Mouse (Mus musculus): ENCODE results near the gene Ptprq. TPM values are rescaled to one million over a fixed set of nuclear protein-coding genes. Genes with fewer than 3 reads are reported as not detected.
A peak's percentile ranks its signal among the peaks of the same experiment; 100 is the strongest.

Gene Ptprq
- polyA plus RNA-seq, 1 experiment from 2014 or later: 0.08 TPM

DNA sequence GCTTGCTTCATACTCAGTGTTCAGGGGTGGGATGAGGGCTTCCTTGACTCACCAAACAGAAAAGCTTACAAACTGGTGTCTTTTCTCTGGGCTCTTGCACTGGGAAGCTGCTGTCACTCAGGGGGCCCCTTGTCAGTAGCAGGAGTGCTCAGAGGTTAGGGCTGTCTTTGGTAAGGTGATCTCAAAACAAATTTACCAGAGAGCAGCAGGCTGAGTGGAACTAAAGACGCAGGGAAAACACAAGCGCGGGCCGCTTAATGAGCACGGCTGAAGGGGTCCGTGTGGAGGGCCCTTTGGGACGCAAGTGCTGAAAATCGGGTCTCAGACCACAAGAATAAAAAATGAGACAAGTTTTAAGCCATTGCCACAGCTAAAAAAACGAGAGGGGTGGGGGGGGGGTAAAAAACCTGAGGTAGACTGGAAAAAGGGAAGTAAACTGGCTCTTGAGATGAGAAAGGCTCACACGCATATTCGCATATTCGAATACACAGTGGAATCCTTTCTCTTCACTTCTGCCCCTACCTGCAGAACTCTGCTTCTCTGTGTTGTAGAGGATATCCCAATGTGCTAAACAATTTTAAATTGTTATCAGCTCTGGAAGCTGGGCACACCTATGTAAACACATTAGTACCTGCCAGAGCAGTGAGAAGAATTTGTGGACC, 231.1 kb downstream of the Ptprq start:
- Histone ChIP-seq H3K36me3 (ENCODE audit: control insufficient read depth, insufficient read depth, low read length) (no peaks in the 10 kb centered on the region), H3K27ac (ENCODE audit: low read length) (no peak overlapping the region), H3K9ac (ENCODE audit: low read length) (no peak overlapping the region), H3K4me1 (ENCODE audit: control insufficient read depth, insufficient read depth, low read length) (no peaks in the 10 kb centered on the region), H3K27me3 (ENCODE audit: control insufficient read depth, insufficient read depth, low read length) (no peaks in the 10 kb centered on the region), H3K4me3 (replicated peaks; ENCODE audit: low read length) (no peak overlapping the region), H3K9me3 (replicated peaks; ENCODE audit: control insufficient read depth, low read length) (no peaks in the 10 kb centered on the region), H3K4me2 (ENCODE audit: low read depth, low read length) (no peak overlapping the region)
- no peak for ATAC-seq (ENCODE audit: insufficient read depth, low FRiP score)
- WGBS: 40% methylated on average over 12 of the region's 12 CpGs

DNA sequence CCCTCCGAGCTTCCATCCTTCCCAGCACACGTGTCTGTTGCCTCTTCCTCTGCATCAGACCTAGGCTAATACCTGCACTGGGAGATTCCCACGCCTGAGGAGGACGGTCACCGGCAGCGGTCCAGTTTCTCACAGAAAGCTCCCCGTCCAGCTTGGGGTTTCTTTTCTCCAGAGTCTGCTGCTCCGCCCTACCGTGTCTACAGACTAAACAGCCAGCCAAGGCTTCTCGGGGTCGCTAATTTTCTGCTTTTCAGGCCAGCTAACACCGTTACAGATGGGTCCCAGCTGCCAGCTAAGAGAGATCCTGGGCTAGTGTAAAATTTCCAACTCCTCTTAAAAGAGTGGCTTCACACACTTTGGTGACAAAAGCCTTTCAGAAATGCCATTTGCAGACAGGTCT, 233.1 kb downstream of the Ptprq start:
- H3K9me3 ChIP-seq (replicated peaks; ENCODE audit: control insufficient read depth, low read length): no peaks in the 10 kb centered on the region
- H3K4me2 ChIP-seq (ENCODE audit: low read depth, low read length): peak overlapping the region; percentile 2; the same call in 1 of the 2 replicates
- no peaks in the 10 kb centered on the region for H3K36me3 ChIP-seq (ENCODE audit: control insufficient read depth, insufficient read depth, low read length)
- WGBS: 35% methylated on average over 12 of the region's 12 CpGs
- H3K27me3 ChIP-seq (ENCODE audit: control insufficient read depth, insufficient read depth, low read length): no peaks in the 10 kb centered on the region
- H3K4me1 ChIP-seq (ENCODE audit: control insufficient read depth, insufficient read depth, low read length): no peaks in the 10 kb centered on the region
- ATAC-seq (ENCODE audit: insufficient read depth, low FRiP score): peak; percentile 21; the same call in 1 of the 2 replicates
- H3K4me3 ChIP-seq (replicated peaks; ENCODE audit: low read length): no peak overlapping the region
- H3K9ac ChIP-seq (ENCODE audit: low read length): no peak overlapping the region
- H3K27ac ChIP-seq (ENCODE audit: low read length): no peak overlapping the region

DNA sequence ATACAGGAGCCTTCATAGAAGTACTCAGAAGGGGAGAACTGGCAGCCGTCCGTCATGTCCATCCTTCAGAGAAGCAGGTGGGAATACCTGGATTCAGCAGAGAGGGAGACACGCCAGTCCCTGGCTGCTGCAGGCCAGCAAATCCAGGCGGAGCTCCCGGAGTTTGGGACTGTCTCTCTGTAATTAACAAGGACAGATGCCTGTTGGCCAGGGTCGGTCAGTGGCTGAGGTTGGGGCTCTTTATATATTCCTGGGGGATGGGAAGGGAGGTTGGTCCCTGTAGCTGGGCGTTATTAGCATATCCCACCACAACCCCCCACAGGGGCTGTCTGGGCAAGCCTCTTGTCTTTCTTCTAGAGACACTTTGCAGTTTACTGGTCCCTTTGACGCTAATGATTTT, 234.0 kb downstream of the Ptprq start, which contains the start of gene Myf5:
Myf5 (minus strand) TSS at position 265 of the 400 bp plus-strand sequence.
- Histone ChIP-seq H3K4me1 (ENCODE audit: control insufficient read depth, insufficient read depth, low read length) (no peaks in the 10 kb centered on the region), H3K4me2 (ENCODE audit: low read depth, low read length) (peak within 1 kb of the TSS; percentile 2; the same call in 1 of the 2 replicates), H3K27ac (ENCODE audit: low read length) (no peak within 1 kb of the TSS)

DNA sequence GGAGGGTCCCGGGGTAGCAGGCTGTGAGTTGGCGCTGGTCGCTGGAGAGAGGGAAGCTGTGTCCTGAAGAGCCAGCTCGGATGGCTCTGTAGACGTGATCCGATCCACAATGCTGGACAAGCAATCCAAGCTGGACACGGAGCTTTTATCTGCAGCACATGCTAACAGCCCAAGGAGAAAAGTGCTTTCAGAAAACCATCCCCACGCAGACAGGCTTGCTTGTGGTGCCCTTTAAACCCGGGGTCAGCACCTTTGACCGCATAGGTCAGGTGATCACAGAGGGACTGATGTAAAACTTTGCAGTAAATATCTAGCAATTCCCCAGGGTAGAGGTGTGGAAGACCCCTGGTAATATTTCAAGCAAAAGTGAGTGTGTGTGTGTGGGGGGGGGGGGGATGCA, 235.8 kb downstream of the Ptprq start:
- no peak overlapping the region for H3K4me3 ChIP-seq (replicated peaks; ENCODE audit: low read length)
- no peaks in the 10 kb centered on the region for H3K4me1 ChIP-seq (ENCODE audit: control insufficient read depth, insufficient read depth, low read length)
- no peaks in the 10 kb centered on the region for H3K27me3 ChIP-seq (ENCODE audit: control insufficient read depth, insufficient read depth, low read length)
- H3K4me2 ChIP-seq (ENCODE audit: low read depth, low read length): 0 out of 2 replicates have a peak overlapping the region, but pooled peaks have one; percentile 31
- no peaks in the 10 kb centered on the region for H3K9me3 ChIP-seq (replicated peaks; ENCODE audit: control insufficient read depth, low read length)
- 59% methylated on average over 10 of the region's 10 CpGs for WGBS
- no peaks in the 10 kb centered on the region for H3K36me3 ChIP-seq (ENCODE audit: control insufficient read depth, insufficient read depth, low read length)
- no peak overlapping the region for H3K27ac ChIP-seq (ENCODE audit: low read length)
- ATAC-seq (ENCODE audit: insufficient read depth, low FRiP score): no peak
- H3K9ac ChIP-seq (ENCODE audit: low read length): no peak overlapping the region

More for the DNA sequence above, 234.0 kb downstream of the Ptprq start, which contains the start of gene Myf5:
- ATAC-seq (ENCODE audit: insufficient read depth, low FRiP score): no peak
- no peak within 1 kb of the TSS for H3K9ac ChIP-seq (ENCODE audit: low read length)
- no peaks in the 10 kb centered on the region for H3K9me3 ChIP-seq (replicated peaks; ENCODE audit: control insufficient read depth, low read length)
- H3K36me3 ChIP-seq (ENCODE audit: control insufficient read depth, insufficient read depth, low read length): no peaks in the 10 kb centered on the region
- no peaks in the 10 kb centered on the region for H3K27me3 ChIP-seq (ENCODE audit: control insufficient read depth, insufficient read depth, low read length)
- 69% methylated on average over 8 of the region's 8 CpGs for WGBS
- no peak within 1 kb of the TSS for H3K4me3 ChIP-seq (replicated peaks; ENCODE audit: low read length)

DNA sequence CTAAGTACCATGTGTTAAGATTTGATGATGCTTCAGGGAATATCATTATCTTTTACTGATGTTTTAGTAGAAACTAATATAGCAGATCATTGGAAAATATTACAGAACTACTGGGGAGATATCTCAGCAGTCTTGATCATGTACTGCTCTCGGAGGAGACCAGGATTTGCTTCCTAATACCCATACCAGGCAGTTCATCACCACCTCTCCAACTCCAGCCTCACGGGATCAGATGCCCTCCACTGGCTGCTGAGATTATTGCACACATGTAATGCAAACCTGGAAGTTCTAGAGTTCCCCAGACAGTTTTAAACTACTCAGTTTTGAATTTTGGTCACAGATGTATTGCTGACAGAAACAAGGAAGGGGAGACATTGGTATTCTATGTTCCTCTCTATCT, 246.4 kb downstream of the Ptprq start:
- 53% methylated on average over 2 of the region's 2 CpGs for WGBS

DNA sequence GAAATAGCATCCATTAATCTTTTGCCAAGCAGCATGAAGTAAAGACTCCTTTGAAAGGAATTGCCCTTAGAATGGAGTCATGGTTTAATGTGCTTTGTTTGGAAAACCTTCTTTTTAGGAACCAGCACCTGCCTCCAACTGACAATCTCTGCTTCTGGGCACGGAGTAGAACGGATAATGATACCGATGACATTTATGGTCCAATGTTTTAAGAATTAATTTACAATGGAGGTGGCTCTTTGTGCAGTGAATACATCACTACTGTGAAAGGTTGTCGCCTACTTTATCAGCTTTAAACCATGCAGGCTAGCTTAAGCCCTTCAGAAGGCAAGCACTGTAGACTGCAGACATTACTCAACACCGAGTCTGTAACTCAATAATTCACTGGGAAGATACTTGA, 248.1 kb downstream of the Ptprq start:
- WGBS: 76% methylated on average over 5 of the region's 5 CpGs
- H3K27ac ChIP-seq (ENCODE audit: low read length): no peak overlapping the region

More for the DNA sequence above, 246.4 kb downstream of the Ptprq start:
- H3K36me3 ChIP-seq (ENCODE audit: control insufficient read depth, insufficient read depth, low read length): no peaks in the 10 kb centered on the region
- H3K27me3 ChIP-seq (ENCODE audit: control insufficient read depth, insufficient read depth, low read length): no peaks in the 10 kb centered on the region
- H3K27ac ChIP-seq (ENCODE audit: low read length): no peak overlapping the region
- no peaks in the 10 kb centered on the region for H3K9me3 ChIP-seq (replicated peaks; ENCODE audit: control insufficient read depth, low read length)
- ATAC-seq (ENCODE audit: insufficient read depth, low FRiP score): no peak
- H3K4me1 ChIP-seq (ENCODE audit: control insufficient read depth, insufficient read depth, low read length): no peaks in the 10 kb centered on the region
- H3K4me2 ChIP-seq (ENCODE audit: low read depth, low read length): no peak overlapping the region
- H3K9ac ChIP-seq (ENCODE audit: low read length): no peak overlapping the region
- no peak overlapping the region for H3K4me3 ChIP-seq (replicated peaks; ENCODE audit: low read length)

DNA sequence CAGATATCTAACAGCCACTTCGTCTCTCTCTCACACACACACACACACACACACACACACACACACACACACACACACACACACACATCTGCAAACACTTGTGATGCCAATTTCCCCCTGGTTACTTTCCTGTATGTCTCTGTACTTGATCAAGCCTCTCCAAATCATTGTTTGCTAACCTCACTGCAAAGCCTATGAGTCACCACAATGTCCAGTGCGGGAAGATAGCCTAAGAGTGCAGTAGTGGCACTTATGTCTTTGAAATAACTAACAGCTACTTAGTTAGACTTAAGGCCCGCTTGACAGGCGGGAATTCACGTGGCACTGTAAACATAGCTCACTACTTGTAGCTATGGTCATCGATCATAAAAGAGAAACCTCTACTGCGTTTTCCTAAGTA, 252.0 kb downstream of the Ptprq start:
- H3K4me3 ChIP-seq (replicated peaks; ENCODE audit: low read length): no peak overlapping the region
- H3K36me3 ChIP-seq (ENCODE audit: control insufficient read depth, insufficient read depth, low read length): no peaks in the 10 kb centered on the region
- H3K9ac ChIP-seq (ENCODE audit: low read length): no peak overlapping the region
- ATAC-seq (ENCODE audit: insufficient read depth, low FRiP score): peak; percentile 21; the same call in 1 of the 2 replicates
- no peaks in the 10 kb centered on the region for H3K4me1 ChIP-seq (ENCODE audit: control insufficient read depth, insufficient read depth, low read length)
- whole genome bisulfite sequencing: 61% methylated on average over 7 of the region's 7 CpGs
- no peak overlapping the region for H3K27ac ChIP-seq (ENCODE audit: low read length)
- no peak overlapping the region for H3K4me2 ChIP-seq (ENCODE audit: low read depth, low read length)
- H3K27me3 ChIP-seq (ENCODE audit: control insufficient read depth, insufficient read depth, low read length): no peaks in the 10 kb centered on the region
- no peaks in the 10 kb centered on the region for H3K9me3 ChIP-seq (replicated peaks; ENCODE audit: control insufficient read depth, low read length)

More for the DNA sequence above, 248.1 kb downstream of the Ptprq start:
- Histone ChIP-seq H3K9ac (ENCODE audit: low read length) (no peak overlapping the region), H3K4me1 (ENCODE audit: control insufficient read depth, insufficient read depth, low read length) (no peaks in the 10 kb centered on the region), H3K36me3 (ENCODE audit: control insufficient read depth, insufficient read depth, low read length) (no peaks in the 10 kb centered on the region), H3K9me3 (replicated peaks; ENCODE audit: control insufficient read depth, low read length) (no peaks in the 10 kb centered on the region), H3K27me3 (ENCODE audit: control insufficient read depth, insufficient read depth, low read length) (no peaks in the 10 kb centered on the region), H3K4me3 (replicated peaks; ENCODE audit: low read length) (no peak overlapping the region), H3K4me2 (ENCODE audit: low read depth, low read length) (no peak overlapping the region)
- ATAC-seq (ENCODE audit: insufficient read depth, low FRiP score): no peak

Small RNAs within 50 kb of the gene (microRNA-seq; reads per million reads assigned to microRNA genes)
- not detected for gene Gm44403

Other genes with a start within 250 kb of the Ptprq start
- 0.14 and 1.5 TPM in 2 replicates for gene Myf5, start 233.9 kb downstream of the Ptprq start, polyA plus RNA-seq (2015; fragmentation: Nextera tagmentation; extraction: Ambion mirVana)
- gene Myf6, start 225.3 kb downstream of the Ptprq start, polyA plus RNA-seq (2015; fragmentation: Nextera tagmentation; extraction: Ambion mirVana): 0.24 and 9.4 TPM in 2 replicates
- gene Otogl, start 192.1 kb upstream of the Ptprq start, polyA plus RNA-seq (2015; fragmentation: Nextera tagmentation; extraction: Ambion mirVana): 0.04 and 0.18 TPM in 2 replicates